Mouse (Mus musculus) testis, adult 2 months (tissue): ENCODE results near the gene Nkx2-9.

Experiments used
- CTCF ChIP-seq: fragments of 200-500 bp; IDR thresholded peaks from 2 replicates; pipeline ENCODE4 v1.5.1; 2012; ENCODE audit warnings: low read depth, mild to moderate bottlenecking, inconsistent platforms, low read length, moderate library complexity; ENCODE audit not compliant: control insufficient read depth, insufficient read depth, insufficient replicate concordance
- POLR2A ChIP-seq: fragments of 200-500 bp; IDR thresholded peaks from 2 replicates; pipeline ENCODE4 v1.6.1; 2012; ENCODE audit warnings: low read depth, mild to moderate bottlenecking, inconsistent platforms, low read length, moderate library complexity; ENCODE audit not compliant: control insufficient read depth

GRCm38 (mm10) chr12:56615391-56615790 is 2.3 kb upstream of the Nkx2-9 start:
- TF ChIP-seq POLR2A (no peak), CTCF (no peak)
